Mouse (Mus musculus): ENCODE measurements around the gene Afap1l2.

Gene Afap1l2

GRCm38 (mm10) chr19:57007291-57007690 is 737 bp downstream of the Afap1l2 start:
- no peak for DNase-seq (ENCODE audit: extremely low spot score, low read depth, low spot score)

GRCm38 (mm10) chr19:57006841-57007240 is 1.2 kb downstream of the Afap1l2 start:
- no peak for DNase-seq (ENCODE audit: extremely low spot score, low read depth, low spot score)

DNA sequence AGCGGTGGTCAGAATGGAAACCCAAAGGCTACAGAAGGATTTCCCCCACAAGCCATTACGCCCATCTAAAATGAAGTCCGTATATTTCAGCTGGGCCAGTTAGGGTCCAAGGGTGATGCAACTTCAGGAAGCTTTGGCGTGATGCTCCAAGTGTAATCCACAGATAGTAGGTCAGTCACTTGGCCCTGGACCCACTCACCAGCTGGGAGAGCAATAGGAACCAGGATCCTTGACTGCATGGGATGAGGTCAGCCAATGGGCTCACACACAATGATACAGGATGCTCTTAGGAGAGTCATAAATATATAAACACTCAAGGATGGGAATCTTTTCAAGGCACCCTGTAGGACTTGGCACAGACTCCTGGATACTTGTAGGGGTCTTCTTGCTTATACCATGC is 3.0 kb downstream of the Afap1l2 start:
- DNase-seq (ENCODE audit: extremely low spot score, low read depth, low spot score) = no peak

DNA sequence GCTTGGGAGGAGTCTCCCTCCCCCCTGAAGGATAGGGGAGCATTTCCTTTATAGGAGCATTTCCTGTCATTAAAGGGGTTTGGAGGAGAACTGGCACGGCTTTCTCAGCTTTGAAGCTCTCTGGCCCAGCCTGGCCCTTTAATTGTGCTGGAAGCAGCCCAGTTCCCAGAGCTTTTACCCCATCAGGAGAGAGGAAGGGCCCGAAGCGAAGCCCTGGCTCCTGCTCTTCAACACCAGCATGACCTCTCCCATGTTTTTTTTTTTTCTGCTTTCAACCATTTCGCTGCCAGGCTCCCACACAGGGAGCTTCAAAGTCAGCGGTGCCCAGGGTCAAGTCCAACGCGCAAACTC is 4.6 kb downstream of the Afap1l2 start:
- no peak for DNase-seq (ENCODE audit: extremely low spot score, low read depth, low spot score)

DNA sequence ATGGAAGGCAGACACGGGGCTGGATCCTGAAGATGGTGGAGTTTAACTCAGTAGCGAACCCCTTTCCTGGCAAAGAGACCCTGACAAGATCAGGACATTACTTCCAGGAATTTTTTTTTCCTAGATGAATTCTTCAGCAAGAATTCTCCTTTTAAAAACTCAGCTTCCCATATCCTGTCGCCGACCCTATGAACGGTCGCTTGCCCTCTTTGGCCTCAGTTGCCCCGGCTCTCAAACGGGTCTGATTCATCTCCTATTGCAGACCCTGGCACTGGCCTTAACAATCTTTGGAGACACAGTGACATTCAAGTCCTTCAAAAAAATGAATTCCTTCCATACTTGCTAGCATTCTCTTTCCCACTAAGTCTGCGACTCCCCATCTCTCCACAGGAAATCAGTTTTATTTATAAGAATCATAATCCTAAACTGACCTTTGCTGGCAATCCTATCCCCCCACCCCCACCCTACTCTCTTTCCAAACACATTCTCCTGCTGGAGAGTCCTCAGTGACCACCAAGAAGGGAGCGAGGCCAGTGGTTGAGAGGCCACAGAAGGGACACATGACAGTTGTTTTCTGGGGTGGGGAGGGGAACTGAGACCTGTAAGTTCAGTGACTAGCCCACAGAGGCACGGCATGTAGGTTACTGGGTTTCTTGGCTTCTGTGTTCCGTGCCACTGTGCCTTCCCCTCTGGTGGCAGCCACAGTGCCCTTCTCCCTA is 5.1 kb downstream of the Afap1l2 start:
- no peak for DNase-seq (ENCODE audit: extremely low spot score, low read depth, low spot score)

GRCm38 (mm10) chr19:57001926-57002325 is 6.1 kb downstream of the Afap1l2 start:
- DNase-seq (ENCODE audit: extremely low spot score, low read depth, low spot score) = no peak

- DNase-seq (ENCODE audit: extremely low spot score, low read depth, low spot score) = no peak
These were observed 7.4 kb downstream of the Afap1l2 start for GRCm38 (mm10) chr19:57000592-57000991.

GRCm38 (mm10) chr19:56999781-57000180 is 8.2 kb downstream of the Afap1l2 start:
- DNase-seq (ENCODE audit: extremely low spot score, low read depth, low spot score) = no peak

DNA sequence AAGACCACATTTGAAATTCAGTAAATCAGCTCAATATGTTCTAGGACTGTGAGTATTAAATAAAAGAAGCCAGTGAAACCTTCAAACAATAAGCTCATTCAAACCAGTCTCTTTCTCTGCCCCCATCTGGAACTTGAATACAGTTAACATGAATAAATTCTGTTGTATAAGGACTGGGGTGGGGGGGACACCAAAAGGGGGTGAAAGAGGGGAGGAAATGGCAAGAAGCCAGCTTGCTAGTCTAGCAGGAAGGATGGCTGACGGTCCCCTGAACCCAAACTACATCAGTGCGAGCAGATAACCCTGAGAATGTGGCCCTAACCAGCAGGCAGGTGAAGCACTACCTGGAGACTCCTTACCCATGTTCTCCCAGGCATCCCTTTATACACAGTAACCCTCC is 9.1 kb downstream of the Afap1l2 start:
- DNase-seq (ENCODE audit: extremely low spot score, low read depth, low spot score) = no peak

DNA sequence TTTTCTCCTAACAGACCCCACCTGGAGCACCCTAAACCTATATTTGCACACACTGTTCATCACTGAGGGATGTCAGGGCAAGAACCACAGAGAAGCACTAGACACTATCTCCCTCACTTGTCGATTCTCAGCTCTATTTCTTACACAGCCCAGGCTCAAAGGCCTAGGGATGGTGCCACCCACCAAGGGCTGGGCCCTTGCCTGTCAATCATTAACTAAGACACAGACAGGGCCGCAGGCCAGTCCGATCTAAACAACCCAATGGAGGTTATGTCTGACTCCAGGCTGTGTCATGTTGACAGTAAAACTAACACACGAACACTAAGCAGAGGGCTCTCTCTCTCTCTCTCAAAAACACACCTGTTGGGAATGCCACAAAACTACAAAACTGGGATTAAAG is 9.7 kb downstream of the Afap1l2 start:
- DNase-seq (ENCODE audit: extremely low spot score, low read depth, low spot score) = no peak

- DNase-seq (ENCODE audit: extremely low spot score, low read depth, low spot score) = peak; percentile 60
These were observed 10.8 kb downstream of the Afap1l2 start for GRCm38 (mm10) chr19:56997164-56997599.

DNA sequence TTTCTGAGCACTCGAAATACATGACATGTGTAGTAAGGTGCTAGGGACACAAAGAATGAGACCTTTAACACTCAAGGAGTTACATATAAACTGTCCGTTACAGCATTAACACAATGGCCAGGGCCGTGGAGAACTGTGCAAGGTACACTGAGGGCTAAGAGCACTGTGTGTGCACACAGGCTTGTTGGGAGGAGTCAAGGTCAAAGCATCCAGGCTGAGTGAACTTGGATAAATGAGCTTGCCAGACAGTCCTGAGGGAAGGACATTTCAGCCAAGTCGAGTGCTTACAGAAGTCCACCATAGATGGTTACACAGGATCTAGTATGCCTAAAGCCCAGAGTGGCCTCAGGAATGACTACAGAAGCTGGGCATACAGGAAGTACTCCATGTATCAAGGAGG is 12.6 kb downstream of the Afap1l2 start:
- no peak for DNase-seq (ENCODE audit: extremely low spot score, low read depth, low spot score)

GRCm38 (mm10) chr19:56994653-56995052 is 13.4 kb downstream of the Afap1l2 start:
- no peak for DNase-seq (ENCODE audit: extremely low spot score, low read depth, low spot score)

DNA sequence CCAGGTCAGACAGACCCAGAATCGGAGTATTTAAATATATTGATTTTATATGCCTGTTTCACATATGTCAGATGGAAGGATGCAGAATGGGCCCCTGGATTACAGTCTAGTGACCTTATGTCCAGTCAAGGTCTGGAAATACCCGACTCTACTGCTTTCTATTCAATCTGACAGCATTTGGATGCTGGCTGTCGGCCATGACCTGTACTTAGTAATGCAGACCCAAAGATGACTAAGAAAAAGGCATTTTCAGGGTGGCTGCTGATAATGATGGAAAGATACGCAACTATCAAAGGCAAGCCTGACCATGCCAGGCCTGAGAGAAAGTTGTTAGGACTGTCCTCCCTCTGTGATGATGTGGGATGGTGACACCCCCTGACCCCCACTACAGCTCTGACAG is 14.3 kb downstream of the Afap1l2 start:
- DNase-seq (ENCODE audit: extremely low spot score, low read depth, low spot score) = no peak

DNA sequence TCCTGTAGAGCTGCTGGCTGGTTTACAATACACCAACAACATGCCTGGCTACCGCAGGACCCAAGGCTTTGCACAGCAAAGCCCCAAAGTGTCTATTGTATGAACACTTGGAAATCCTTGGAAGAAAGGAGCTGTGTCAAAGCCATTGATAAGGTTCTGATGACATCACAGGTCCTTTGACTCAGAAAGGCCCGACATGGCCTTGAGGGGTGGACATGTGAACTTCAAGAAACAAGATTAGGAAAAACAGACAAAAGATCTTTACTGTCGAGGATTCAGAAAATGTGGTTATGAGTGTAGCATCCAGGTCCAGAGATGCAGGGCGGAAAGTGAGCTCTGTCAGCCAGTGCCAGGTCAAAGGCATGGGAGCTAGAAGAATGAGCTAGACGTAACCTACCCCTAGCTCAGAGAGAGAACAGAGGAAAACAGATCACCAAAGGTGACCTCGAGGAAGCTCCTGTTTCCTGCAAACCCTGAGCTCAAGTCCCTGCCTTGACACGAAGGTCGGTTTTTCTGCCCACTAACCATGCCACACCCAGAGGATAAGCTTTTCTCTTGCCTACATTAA is 15.0 kb downstream of the Afap1l2 start:
- no peak for DNase-seq (ENCODE audit: extremely low spot score, low read depth, low spot score)

GRCm38 (mm10) chr19:56990367-56991111 is 17.5 kb downstream of the Afap1l2 start:
- DNase-seq (ENCODE audit: extremely low spot score, low read depth, low spot score) = no peak

DNA sequence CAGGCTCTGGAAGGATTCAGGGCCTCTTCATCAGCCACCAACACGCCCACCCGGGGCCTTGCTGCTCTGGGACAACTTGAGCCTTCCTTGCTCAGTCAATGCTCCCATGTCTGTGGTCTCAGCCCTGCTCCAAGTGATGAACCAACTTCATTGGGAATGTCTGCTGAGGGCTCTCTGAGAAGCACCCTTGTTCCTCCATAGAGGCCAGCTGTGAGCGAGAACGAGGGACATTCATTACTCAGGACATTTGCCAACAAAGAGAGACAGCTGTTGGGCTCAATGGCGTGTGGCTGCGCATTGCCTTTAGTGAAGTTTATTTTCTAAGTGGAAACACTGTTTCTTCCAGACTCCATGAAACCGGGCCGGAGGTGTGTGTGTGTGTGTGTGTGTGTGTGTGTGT is 18.9 kb downstream of the Afap1l2 start:
- no peak for DNase-seq (ENCODE audit: extremely low spot score, low read depth, low spot score)

GRCm38 (mm10) chr19:56984229-56984628 is 23.8 kb downstream of the Afap1l2 start:
- DNase-seq (ENCODE audit: extremely low spot score, low read depth, low spot score) = no peak

DNA sequence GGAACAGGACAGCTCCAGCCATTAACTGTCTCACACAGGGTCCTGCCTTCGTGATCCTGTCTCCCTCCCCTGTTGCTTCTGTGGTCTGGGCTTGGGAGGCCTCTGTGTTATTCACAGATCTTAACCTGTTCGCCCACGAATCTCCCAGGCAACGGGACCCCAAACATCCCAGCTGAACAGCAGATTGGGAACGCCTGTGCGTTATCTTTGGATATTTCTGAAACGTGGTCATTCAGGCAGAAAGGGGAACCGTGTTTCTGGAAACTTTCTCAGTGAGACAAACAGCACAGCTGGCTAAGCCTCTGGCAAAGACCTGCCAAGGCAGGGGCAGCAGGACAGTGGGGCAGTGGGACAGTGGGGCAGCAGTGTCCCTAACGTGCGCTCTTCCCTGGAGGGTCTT is 24.3 kb downstream of the Afap1l2 start:
- no peak for DNase-seq (ENCODE audit: extremely low spot score, low read depth, low spot score)

- no peak for DNase-seq (ENCODE audit: extremely low spot score, low read depth, low spot score)
These were observed 26.3 kb downstream of the Afap1l2 start for GRCm38 (mm10) chr19:56981760-56982159.

DNA sequence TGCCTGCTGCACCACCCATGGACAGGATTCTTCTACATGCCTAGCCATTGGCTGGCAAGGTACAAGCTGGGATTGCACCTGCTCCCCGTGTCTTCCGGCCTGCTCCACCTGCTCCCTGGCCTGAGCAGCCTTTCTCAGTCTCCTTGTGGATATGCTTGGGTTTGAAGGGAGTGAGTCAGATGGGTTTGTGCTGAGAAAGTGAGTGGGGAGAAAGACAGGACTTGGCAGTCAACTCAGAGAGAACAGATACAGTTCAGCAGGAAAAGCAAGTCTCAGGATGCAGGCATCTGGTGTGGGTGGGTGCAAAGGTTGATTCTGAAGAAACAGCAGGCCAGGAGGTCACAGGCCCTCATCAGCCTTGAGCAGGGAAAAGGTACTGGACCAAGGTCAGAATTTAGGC is 27.2 kb downstream of the Afap1l2 start:
- no peak for DNase-seq (ENCODE audit: extremely low spot score, low read depth, low spot score)
